Mouse (Mus musculus) liver, postnatal 0 days (tissue): ENCODE measurements around the gene Rbm19. TPM values are rescaled to one million over a fixed set of nuclear protein-coding genes. Genes with fewer than 3 reads are reported as not detected.

Experiments used
- ATAC-seq: fragments of 200-750 bp; cut with Nextera tagmentation; 2 replicates; pipeline ENCODE4 v1.8.0; 2017; ENCODE audit warnings: mild to moderate bottlenecking, moderate library complexity
- DNase-seq: peaks from one replicate; pipeline ENCODE4 v3.0.0-alpha.2; 2016
- H3K27ac ChIP-seq: fragments of 300-500 bp; sonication (generic); 2 replicates; pipeline ENCODE4 v1.5.1; 2014; ENCODE audit warnings: antibody characterized with exemption, moderate library complexity, mild to moderate bottlenecking, low read depth
- H3K27me3 ChIP-seq: fragments of 300-500 bp; sonication (generic); 2 replicates; pipeline ENCODE4 v1.6.1; 2014; ENCODE audit warnings: low read length, control low read depth, mixed read lengths; ENCODE audit not compliant: insufficient read depth
- H3K36me3 ChIP-seq: fragments of 300-500 bp; sonication (generic); replicated peaks from 2 replicates; pipeline ENCODE4 v1.6.1; 2014; ENCODE audit warnings: mild to moderate bottlenecking, control low read depth, low read length, moderate library complexity, mixed read lengths; ENCODE audit not compliant: insufficient read depth
- H3K4me1 ChIP-seq: fragments of 300-500 bp; sonication (generic); 2 replicates; pipeline ENCODE4 v1.6.1; 2014; ENCODE audit warnings: antibody characterized with exemption, mild to moderate bottlenecking, control low read depth; ENCODE audit not compliant: insufficient read depth
- H3K4me2 ChIP-seq: fragments of 300-500 bp; sonication (generic); 2 replicates; pipeline ENCODE4 v1.6.1; 2014; ENCODE audit warnings: low read depth, mild to moderate bottlenecking, low read length, moderate library complexity, mixed read lengths
- H3K4me3 ChIP-seq: fragments of 300-500 bp; sonication (generic); 2 replicates; pipeline ENCODE4 v1.5.1; 2014; ENCODE audit warnings: low read depth, low read length
- H3K9ac ChIP-seq: fragments of 300-500 bp; sonication (generic); replicated peaks from 2 replicates; pipeline ENCODE4 v1.6.1; 2014; ENCODE audit warnings: mild to moderate bottlenecking, moderate library complexity
- H3K9me3 ChIP-seq: fragments of 300-500 bp; sonication (generic); 2 replicates; pipeline ENCODE4 v1.6.1; 2016; ENCODE audit warnings: mild to moderate bottlenecking, control low read depth, low read length, mixed read lengths
- CTCF ChIP-seq: sonication (generic); IDR thresholded peaks from 2 replicates; pipeline ENCODE4 v1.5.1; 2016; ENCODE audit warnings: antibody characterized with exemption, low read depth
- EP300 ChIP-seq: IDR thresholded peaks from 2 replicates; pipeline ENCODE4 v1.6.1; 2016; ENCODE audit warnings: antibody characterized with exemption, low read depth, mild to moderate bottlenecking
- WGBS: fragments of 180-500 bp; shearing (Covaris S2); extraction: QIAGEN DNeasy Blood & Tissue Kit; methylation state at CpG from one replicate; pipeline ENCODE4 v1.1.7; 2014; ENCODE audit not compliant: insufficient replicate concordance; 5-methylcytosine and 5-hydroxymethylcytosine counted together
- polyA plus RNA-seq: library from polyadenylated mRNA; unstranded; fragments of >200 nt; fragmentation: Nextera tagmentation; extraction: Ambion mirVana; gene quantifications from 2 replicates; pipeline ENCODE4 v1.2.1, GENCODE M21; 2015

Rbm19 gene
- polyA plus RNA-seq, 1 experiment from 2014 or later = 6.9 TPM

DNA sequence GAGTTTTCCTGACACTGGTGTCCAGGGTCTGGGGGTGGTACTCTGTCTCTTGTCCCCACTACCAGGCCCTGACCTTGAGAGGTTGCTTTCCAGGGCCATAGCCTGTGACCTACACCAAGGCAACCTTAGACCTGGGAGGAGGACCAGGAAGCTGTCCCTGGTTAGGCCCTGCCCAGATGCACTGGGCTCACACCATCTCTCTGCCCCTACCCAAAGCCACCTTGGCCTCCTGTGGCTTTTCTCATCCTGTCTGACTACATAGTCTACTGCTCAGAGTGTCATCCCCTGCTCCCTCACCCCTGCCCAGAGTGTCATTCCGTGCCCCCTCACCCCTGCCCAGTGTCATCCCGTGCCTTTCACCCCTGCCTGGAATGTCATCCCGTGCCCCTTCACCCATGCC, 19.6 kb downstream of the Rbm19 start:
- Histone ChIP-seq H3K4me3 (peak overlapping the region; percentile 16; the same call in 1 of the 2 replicates), H3K27ac (peak overlapping the region; percentile 60), H3K4me1 (peaks cover 48% of the 10 kb centered on the region), H3K36me3 (peaks cover 18% of the 10 kb centered on the region), H3K9ac (no peak overlapping the region; the same call in 1 of the 2 replicates), H3K9me3 (no peaks in the 10 kb centered on the region), H3K27me3 (no peaks in the 10 kb centered on the region), H3K4me2 (peak overlapping the region; percentile 64)
- DNase-seq (peak; percentile 33), ATAC-seq (peak; percentile 37)
- WGBS = 21% methylated on average over 3 of the region's 3 CpGs
- TF ChIP-seq EP300 = no peak
- TF ChIP-seq CTCF = no peak

GRCm38 (mm10) chr5:120136236-120136675, 20.0 kb downstream of the Rbm19 start:
- no peaks in the 10 kb centered on the region for H3K9me3 ChIP-seq
- no peak overlapping the region; the same call in 1 of the 2 replicates for H3K9ac ChIP-seq
- peak overlapping the region; percentile 60 for H3K27ac ChIP-seq
- H3K36me3 ChIP-seq = peaks cover 15% of the 10 kb centered on the region
- DNase-seq = peak; percentile 75
- peaks cover 48% of the 10 kb centered on the region for H3K4me1 ChIP-seq
- H3K4me3 ChIP-seq = peak overlapping the region; percentile 16; the same call in 1 of the 2 replicates
- ATAC-seq = peak; percentile 88
- WGBS = 44% methylated on average over 10 of the region's 10 CpGs
- H3K27me3 ChIP-seq = no peaks in the 10 kb centered on the region
- H3K4me2 ChIP-seq = peak overlapping the region; percentile 64
- TF ChIP-seq EP300 (peak; percentile 96), CTCF (peak; percentile 40; the same call in 1 of the 2 replicates)

DNA sequence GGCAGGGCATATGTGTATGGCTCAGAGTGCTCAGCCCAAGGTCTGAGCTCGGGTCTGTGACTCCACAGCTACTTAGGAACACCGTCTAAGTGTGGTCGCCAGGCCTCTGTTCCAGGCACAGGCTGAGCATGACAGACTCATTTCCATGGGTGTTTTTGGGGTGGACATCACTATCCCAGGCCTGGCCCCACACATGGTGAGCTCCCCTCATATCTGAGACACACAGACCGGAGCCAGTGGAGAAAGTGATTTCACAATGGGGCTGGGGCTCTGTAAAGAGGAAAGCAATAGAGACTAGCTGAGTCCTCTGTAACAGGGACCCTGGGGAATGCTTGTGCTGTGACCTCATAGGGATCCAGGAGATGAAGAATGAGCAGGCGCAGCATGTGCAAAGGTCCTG, 20.8 kb downstream of the Rbm19 start:
- H3K27ac ChIP-seq = peak overlapping the region; percentile 40; the same call in 1 of the 2 replicates
- no peaks in the 10 kb centered on the region for H3K27me3 ChIP-seq
- DNase-seq (no peak), ATAC-seq (0 out of 2 replicates have a peak, but pooled peaks have one; percentile 5)
- peaks cover 12% of the 10 kb centered on the region for H3K36me3 ChIP-seq
- no peak overlapping the region for H3K4me3 ChIP-seq
- no peaks in the 10 kb centered on the region for H3K9me3 ChIP-seq
- peak overlapping the region; percentile 64 for H3K4me2 ChIP-seq
- TF ChIP-seq EP300 (no peak), CTCF (no peak)
- no peak overlapping the region for H3K9ac ChIP-seq
- H3K4me1 ChIP-seq = peaks cover 48% of the 10 kb centered on the region
- 64% methylated on average over 5 of the region's 5 CpGs for WGBS

DNA sequence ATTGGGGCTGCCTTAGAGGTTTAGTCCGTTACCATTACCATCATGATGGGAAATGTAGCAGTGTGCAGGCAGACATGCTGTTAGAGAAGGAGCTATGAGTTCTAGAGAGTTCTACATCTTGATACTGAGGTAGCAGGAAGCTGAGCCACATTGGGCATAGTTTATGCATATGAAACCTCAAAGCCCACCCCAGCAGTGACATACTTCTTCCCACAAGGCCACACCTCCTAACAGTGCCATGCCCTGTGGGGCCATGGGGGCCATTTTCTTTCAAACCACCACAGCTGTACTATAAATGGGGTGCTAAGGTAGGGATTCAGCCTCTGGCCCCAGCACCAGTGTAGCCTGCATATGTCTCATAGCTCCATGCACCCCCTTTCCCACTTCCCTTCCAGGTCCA, 21.6 kb downstream of the Rbm19 start:
- H3K27ac ChIP-seq = peak overlapping the region; percentile 39; the same call in 1 of the 2 replicates
- H3K27me3 ChIP-seq = no peaks in the 10 kb centered on the region
- H3K4me3 ChIP-seq = no peak overlapping the region
- DNase-seq (no peak), ATAC-seq (no peak)
- 93% methylated on average over 1 of the region's 1 CpGs for WGBS
- peaks cover 48% of the 10 kb centered on the region for H3K4me1 ChIP-seq
- H3K9me3 ChIP-seq = no peaks in the 10 kb centered on the region
- TF ChIP-seq CTCF (no peak), EP300 (no peak)
- no peak overlapping the region for H3K4me2 ChIP-seq
- H3K9ac ChIP-seq = no peak overlapping the region
- H3K36me3 ChIP-seq = peaks cover 10% of the 10 kb centered on the region

DNA sequence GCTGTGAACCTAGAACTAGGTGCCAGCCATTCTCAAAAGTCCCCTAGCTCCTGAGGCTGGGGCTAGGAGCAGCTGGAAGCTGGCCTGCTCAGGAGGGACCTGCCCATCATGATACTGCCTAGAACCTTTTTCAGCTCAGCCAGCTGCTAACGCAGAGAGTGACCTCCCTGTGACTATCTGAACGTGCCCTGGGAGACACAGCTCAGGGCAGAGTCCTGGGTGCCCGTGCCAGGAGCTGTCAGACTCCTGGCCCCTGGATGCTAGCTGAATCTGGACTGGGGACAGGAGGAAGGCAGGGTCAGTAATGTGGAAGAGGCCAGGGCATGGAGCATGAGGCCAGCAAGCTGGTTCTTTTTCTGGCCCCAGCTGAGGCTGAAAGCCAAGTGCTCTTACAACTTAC, 22.1 kb downstream of the Rbm19 start:
- H3K4me3 ChIP-seq = no peak overlapping the region
- 75% methylated on average over 3 of the region's 3 CpGs for WGBS
- peak overlapping the region; percentile 22; the same call in 1 of the 2 replicates for H3K4me2 ChIP-seq
- peaks cover 10% of the 10 kb centered on the region for H3K36me3 ChIP-seq
- no peaks in the 10 kb centered on the region for H3K9me3 ChIP-seq
- H3K27me3 ChIP-seq = no peaks in the 10 kb centered on the region
- TF ChIP-seq CTCF (no peak), EP300 (no peak)
- H3K4me1 ChIP-seq = peaks cover 48% of the 10 kb centered on the region
- DNase-seq = no peak
- H3K27ac ChIP-seq = peak overlapping the region; percentile 39; the same call in 1 of the 2 replicates
- ATAC-seq = no peak
- peak overlapping the region; percentile 13; the same call in 1 of the 2 replicates for H3K9ac ChIP-seq

DNA sequence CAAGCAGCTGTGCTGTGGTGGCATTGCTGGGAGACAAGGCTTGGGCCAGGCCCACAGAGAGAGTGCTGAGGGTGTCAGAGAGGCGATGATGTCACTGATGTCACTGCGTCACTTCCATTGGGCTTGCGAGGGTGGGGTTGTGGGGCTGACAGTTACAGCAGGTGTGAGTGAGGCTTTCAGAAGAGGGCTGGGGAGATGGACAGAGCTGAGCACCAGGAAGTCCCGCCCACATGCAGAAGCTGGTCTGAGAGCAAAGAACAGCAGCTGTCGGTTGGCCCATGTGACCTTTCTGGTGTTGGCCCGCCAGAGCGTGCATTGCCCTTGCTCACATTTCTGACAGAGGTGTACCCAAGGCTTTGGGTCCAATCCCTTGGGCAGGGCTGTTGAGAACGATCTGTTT, 23.0 kb downstream of the Rbm19 start:
- 54% methylated on average over 8 of the region's 8 CpGs for WGBS
- H3K9ac ChIP-seq = no peak overlapping the region
- H3K4me3 ChIP-seq = no peak overlapping the region
- H3K4me2 ChIP-seq = 0 out of 2 replicates have a peak overlapping the region, but pooled peaks have one; percentile 22
- H3K4me1 ChIP-seq = peaks cover 46% of the 10 kb centered on the region
- DNase-seq (peak; percentile 46), ATAC-seq (peak; percentile 18)
- peaks cover 11% of the 10 kb centered on the region for H3K36me3 ChIP-seq
- no peak for TF ChIP-seq EP300
- no peak for TF ChIP-seq CTCF
- no peaks in the 10 kb centered on the region for H3K9me3 ChIP-seq
- H3K27me3 ChIP-seq = no peaks in the 10 kb centered on the region
- peak overlapping the region; percentile 39; the same call in 1 of the 2 replicates for H3K27ac ChIP-seq
